13 mouse cellular contexts compared by ENCODE assay signal in genomic region chr1:130734452-130734851, GRCm38 (mm10). TPM values are rescaled to one million over a fixed set of nuclear protein-coding genes. Genes with fewer than 3 reads are reported as not detected.
A peak's percentile ranks its signal among the peaks of the same experiment; 100 is the strongest.
DNase-seq lines count a peak whose midpoint lies in the region; ATAC-seq and TF ChIP-seq lines count a peak whose summit lies in the region.
"Had no signal": no experiment of that assay in that cellular context is flagged by ENCODE, and none has a peak within 500 bp of the region (broad histone marks: within the 10 kb centered on the region; RNA-seq: fewer than 3 reads in every experiment).

No protein-coding gene starts in this region.

- H3K4me2 ChIP-seq in intestine, postnatal 0 days (replicated peaks; ENCODE audit: low read depth), result peak overlapping the region; percentile 62
- peak overlapping the region; percentile 71; the same call in 1 of the 2 replicates for H3K4me2 ChIP-seq in liver, postnatal 0 days (ENCODE audit: low read depth, low read length)

- H3K36me3 ChIP-seq in intestine, postnatal 0 days (ENCODE audit: control insufficient read depth, insufficient read depth), result 0 out of 2 replicates have a peak, but pooled peaks cover 5% of the 10 kb centered on the region
- no peaks in the 10 kb centered on the region; the same call in 1 of the 2 replicates for H3K36me3 ChIP-seq in liver, postnatal 0 days (replicated peaks; ENCODE audit: insufficient read depth, low read length)
- no peaks in the 10 kb centered on the region for H3K36me3 ChIP-seq in hindbrain, embryonic 10.5 days

- ATAC-seq in intestine, postnatal 0 days, result no peak
- ATAC-seq in liver, postnatal 0 days, result no peak
- no peak for ATAC-seq in CD4-positive, CD25-positive, alpha-beta regulatory T cell, adult 4 months
- ATAC-seq: hindbrain, embryonic 16.5 days had no signal

- H3K27ac ChIP-seq in intestine, postnatal 0 days (ENCODE audit: low read depth, low read length), result peak overlapping the region; percentile 37
- no peak overlapping the region for H3K27ac ChIP-seq in liver, postnatal 0 days (ENCODE audit: low read depth)
- no peak overlapping the region for H3K27ac ChIP-seq in hindbrain, embryonic 10.5 days

- no peaks in the 10 kb centered on the region for H3K27me3 ChIP-seq in intestine, postnatal 0 days (replicated peaks; ENCODE audit: control insufficient read depth, insufficient read depth, low read length)
- no peaks in the 10 kb centered on the region for H3K27me3 ChIP-seq in liver, postnatal 0 days (ENCODE audit: insufficient read depth, low read length)
- no peaks in the 10 kb centered on the region for H3K27me3 ChIP-seq in hindbrain, embryonic 10.5 days (ENCODE audit: insufficient read depth, poor library complexity, severe bottlenecking)

- peak overlapping the region; percentile 49 for H3K4me3 ChIP-seq in intestine, postnatal 0 days (ENCODE audit: low read depth, low read length)
- no peak overlapping the region for H3K4me3 ChIP-seq in liver, postnatal 0 days (ENCODE audit: low read depth, low read length)
- no peak overlapping the region for H3K4me3 ChIP-seq in hindbrain, embryonic 10.5 days

- WGBS in intestine, postnatal 0 days, result 9% methylated on average over 5 of the region's 5 CpGs
- WGBS in liver, postnatal 0 days (ENCODE audit: insufficient replicate concordance), result 71% methylated on average over 5 of the region's 5 CpGs
- 77% methylated on average over 5 of the region's 5 CpGs for WGBS in hindbrain, embryonic 10.5 days

- H3K9ac ChIP-seq in intestine, postnatal 0 days (ENCODE audit: low read depth, low read length), result peak overlapping the region; percentile 22; the same call in 1 of the 2 replicates
- no peak overlapping the region for H3K9ac ChIP-seq in liver, postnatal 0 days (replicated peaks)

- no peaks in the 10 kb centered on the region for H3K9me3 ChIP-seq in intestine, postnatal 0 days (ENCODE audit: control insufficient read depth)
- no peaks in the 10 kb centered on the region for H3K9me3 ChIP-seq in liver, postnatal 0 days (ENCODE audit: low read length)
- no peaks in the 10 kb centered on the region for H3K9me3 ChIP-seq in hindbrain, embryonic 10.5 days

- no peak for TF ChIP-seq CTCF in intestine, postnatal 0 days (IDR thresholded peaks at IDR 0.05; ENCODE audit: low read depth)
- no peak for TF ChIP-seq CTCF in liver, postnatal 0 days (IDR thresholded peaks at IDR 0.05; ENCODE audit: low read depth)

- peaks cover 5% of the 10 kb centered on the region; the same call in 1 of the 2 replicates for H3K4me1 ChIP-seq in intestine, postnatal 0 days (replicated peaks; ENCODE audit: control insufficient read depth, insufficient read depth, low read length)
- H3K4me1 ChIP-seq in liver, postnatal 0 days (ENCODE audit: insufficient read depth), result peaks cover 47% of the 10 kb centered on the region
- peaks cover 16% of the 10 kb centered on the region for H3K4me1 ChIP-seq in hindbrain, embryonic 10.5 days (replicated peaks)

- TF ChIP-seq EP300 in liver, postnatal 0 days (IDR thresholded peaks at IDR 0.05; ENCODE audit: low read depth), result no peak

- peak; percentile 32 for DNase-seq in kidney, adult 18-20 months
- DNase-seq in kidney, postnatal 10 days, result no peak
- peak; percentile 60 for DNase-seq in NIH3T3 (ENCODE audit: low read depth)
- no peak for DNase-seq in liver, postnatal 0 days
- no peak for DNase-seq in heart, adult 8-10 months (ENCODE audit: low spot score)
- DNase-seq in hindbrain, embryonic 10.5 days (ENCODE audit: low spot score), result no peak
- DNase-seq: gastrocnemius, postnatal 10 days had no signal

RNA-seq across cellular contexts. Expression of gene AA986860, which starts 2.7 kb away (rescaled TPM):
- 42.3 and 46.7 TPM in 2 replicates for polyA plus RNA-seq in intestine, postnatal 0 days (2015; fragmentation: Nextera tagmentation; extraction: Ambion mirVana)
- 1.1 and 1.4 TPM in 2 replicates for polyA plus RNA-seq in liver, postnatal 0 days (2015; fragmentation: Nextera tagmentation; extraction: Ambion mirVana)
- under 1 TPM in 1 of 2 experiments, not detected in 1; 0.15 TPM for polyA plus RNA-seq in CD4-positive, CD25-positive, alpha-beta regulatory T cell, adult 4 months (2017; shearing (Covaris generic))
- total RNA-seq in heart, adult 8-10 months (2022), result under 1 TPM; 0.30 to 0.69 (median 0.36) TPM
- polyA plus RNA-seq in hindbrain, embryonic 10.5 days (2016; fragmentation: Nextera tagmentation; extraction: Ambion mirVana), result 0.51 and 0.73 TPM in 2 replicates

RNA-seq across cellular contexts. Expression of gene Pfkfb2, which starts 5.4 kb away (rescaled TPM):
- polyA plus RNA-seq in intestine, postnatal 0 days (2015; fragmentation: Nextera tagmentation; extraction: Ambion mirVana), result 6.1 and 7.0 TPM in 2 replicates
- 2.0 and 2.6 TPM in 2 replicates for polyA plus RNA-seq in liver, postnatal 0 days (2015; fragmentation: Nextera tagmentation; extraction: Ambion mirVana)
- polyA plus RNA-seq in CD4-positive, CD25-positive, alpha-beta regulatory T cell, adult 4 months (2017; shearing (Covaris generic)), result 1 to 10 TPM; 2.2 to 5.2 TPM
- total RNA-seq in heart, adult 8-10 months (2022), result 100 to 1,000 TPM in 1 of 4 experiments, 10 to 100 TPM in 3; 79.2 to 109 (median 83.8) TPM
- polyA plus RNA-seq in hindbrain, embryonic 10.5 days (2016; fragmentation: Nextera tagmentation; extraction: Ambion mirVana), result 5.3 and 6.7 TPM in 2 replicates

RNA-seq across cellular contexts. Expression of gene Yod1, which starts 17.3 kb away (rescaled TPM):
- 8.9 and 9.5 TPM in 2 replicates for polyA plus RNA-seq in intestine, postnatal 0 days (2015; fragmentation: Nextera tagmentation; extraction: Ambion mirVana)
- 17.3 and 20.3 TPM in 2 replicates for polyA plus RNA-seq in liver, postnatal 0 days (2015; fragmentation: Nextera tagmentation; extraction: Ambion mirVana)
- polyA plus RNA-seq in CD4-positive, CD25-positive, alpha-beta regulatory T cell, adult 4 months (2017; shearing (Covaris generic)), result 10 to 100 TPM; 20.7 to 21.8 TPM
- 1 to 10 TPM; 3.1 to 4.5 (median 4.0) TPM for total RNA-seq in heart, adult 8-10 months (2022)
- polyA plus RNA-seq in hindbrain, embryonic 10.5 days (2016; fragmentation: Nextera tagmentation; extraction: Ambion mirVana), result 11.4 and 13.3 TPM in 2 replicates

RNA-seq across cellular contexts. Expression of gene Gm29427, which starts 18.9 kb away (rescaled TPM):
- 0.20 and 0.48 TPM in 2 replicates for polyA plus RNA-seq in intestine, postnatal 0 days (2015; fragmentation: Nextera tagmentation; extraction: Ambion mirVana)
- 0.07 TPM in 1 of 2 replicates, not detected in the other for polyA plus RNA-seq in liver, postnatal 0 days (2015; fragmentation: Nextera tagmentation; extraction: Ambion mirVana)
- not detected for polyA plus RNA-seq in CD4-positive, CD25-positive, alpha-beta regulatory T cell, adult 4 months (2017; shearing (Covaris generic))
- total RNA-seq in heart, adult 8-10 months (2022), result not detected
- polyA plus RNA-seq in hindbrain, embryonic 10.5 days (2016; fragmentation: Nextera tagmentation; extraction: Ambion mirVana), result not detected in 2 replicates
- total RNA-seq: gastrocnemius, postnatal 10 days; megakaryocyte progenitor cell, adult 5-6 weeks had no signal
- polyA plus RNA-seq: heart, embryonic 14.5 days; hindbrain, embryonic 16.5 days; thymus, postnatal 0 days had no signal

Comparison
In these comparisons a context has a peak if more than half of its experiments do, and no peak if none do; other contexts are left out.
1. DNase-seq: peak in kidney, adult 18-20 months (single experiment) and NIH3T3 (single experiment); none in kidney, postnatal 10 days (single experiment), liver, postnatal 0 days (single experiment), heart, adult 8-10 months (single experiment) and hindbrain, embryonic 10.5 days (single experiment).
2. RNA of gene AA986860, which starts 2.7 kb away (polyA plus RNA-seq): 42.3 to 46.7 TPM in intestine, postnatal 0 days; 1.1 to 1.4 TPM in liver, postnatal 0 days, 0.51 to 0.73 TPM in hindbrain, embryonic 10.5 days and 0.15 TPM in CD4-positive, CD25-positive, alpha-beta regulatory T cell, adult 4 months; every median in the first group is over 10 times any median in the second.